ENCODE assay signal across 13 mouse cellular contexts in genomic region chr15:89296465-89296864, GRCm38 (mm10). TPM values are rescaled to one million over a fixed set of nuclear protein-coding genes. Genes with fewer than 3 reads are reported as not detected.
DNase-seq lines count a peak whose midpoint lies in the region; ATAC-seq lines count a peak whose summit lies in the region.
"Had no signal": no experiment of that assay in that cellular context is flagged by ENCODE, and none has a peak within 500 bp of the region (broad histone marks: within the 10 kb centered on the region; RNA-seq: fewer than 3 reads in every experiment).

No protein-coding gene starts in this region.

- H3K36me3 ChIP-seq in kidney, embryonic 15.5 days: peaks cover 93% of the 10 kb centered on the region
- peaks cover 91% of the 10 kb centered on the region for H3K36me3 ChIP-seq in embryonic facial prominence, embryonic 15.5 days

- peak; percentile 43 for DNase-seq in kidney, postnatal 14 days
- DNase-seq in heart, postnatal 25 days (ENCODE audit: low spot score): peak; percentile 27
- DNase-seq in lung, postnatal 36 days: peak; percentile 46
- DNase-seq in layer of hippocampus, adult 8-10 months (ENCODE audit: low spot score in 2 of 2): no peak
- DNase-seq in yolk sac, embryonic 10.5 days (ENCODE audit: low spot score): no peak
- DNase-seq: cerebellum, adult 11-12 months; right cerebral cortex, adult 18-20 months had no signal

- H3K4me3 ChIP-seq in kidney, embryonic 15.5 days (replicated peaks): no peak overlapping the region
- no peak overlapping the region for H3K4me3 ChIP-seq in embryonic facial prominence, embryonic 15.5 days (replicated peaks)
- H3K4me3 ChIP-seq: embryonic facial prominence, embryonic 13.5 days; myocyte had no signal

- no peaks in the 10 kb centered on the region for H3K27me3 ChIP-seq in kidney, embryonic 15.5 days
- H3K27me3 ChIP-seq in embryonic facial prominence, embryonic 15.5 days: no peaks in the 10 kb centered on the region
- H3K27me3 ChIP-seq: embryonic facial prominence, embryonic 13.5 days had no signal

- H3K4me1 ChIP-seq in kidney, embryonic 15.5 days: no peaks in the 10 kb centered on the region
- H3K4me1 ChIP-seq in embryonic facial prominence, embryonic 15.5 days: no peaks in the 10 kb centered on the region
- H3K4me1 ChIP-seq: embryonic facial prominence, embryonic 13.5 days had no signal

- no peak overlapping the region for H3K27ac ChIP-seq in kidney, embryonic 15.5 days
- H3K27ac ChIP-seq in embryonic facial prominence, embryonic 15.5 days (replicated peaks): no peak overlapping the region
- H3K27ac ChIP-seq: embryonic facial prominence, embryonic 13.5 days had no signal

- no peak for ATAC-seq in kidney, embryonic 15.5 days (replicated peaks; ENCODE audit: low FRiP score)
- ATAC-seq in embryonic facial prominence, embryonic 15.5 days (ENCODE audit: insufficient number of reproducible peaks, low FRiP score, low TSS enrichment, low read depth): peak; percentile 25; the same call in 1 of the 2 replicates

- intact Hi-C loops in heart, postnatal 25 days (cut with DNase I): no loop called here

- no peaks in the 10 kb centered on the region for H3K9me3 ChIP-seq in kidney, embryonic 15.5 days (replicated peaks)
- H3K9me3 ChIP-seq in embryonic facial prominence, embryonic 15.5 days (replicated peaks): no peaks in the 10 kb centered on the region
- H3K9me3 ChIP-seq: embryonic facial prominence, embryonic 13.5 days had no signal

- WGBS in kidney, embryonic 15.5 days: 52% methylated on average over 1 of the region's 1 CpGs
- WGBS in embryonic facial prominence, embryonic 15.5 days: 69% methylated on average over 1 of the region's 1 CpGs

- no peak overlapping the region for H3K4me2 ChIP-seq in kidney, embryonic 15.5 days
- H3K4me2 ChIP-seq in embryonic facial prominence, embryonic 15.5 days (replicated peaks): no peak overlapping the region
- H3K4me2 ChIP-seq: embryonic facial prominence, embryonic 13.5 days had no signal

- no peak overlapping the region for H3K9ac ChIP-seq in kidney, embryonic 15.5 days
- H3K9ac ChIP-seq in embryonic facial prominence, embryonic 15.5 days: no peak overlapping the region
- H3K9ac ChIP-seq: embryonic facial prominence, embryonic 13.5 days had no signal

RNA-seq across cellular contexts. Expression of gene Sbf1, which starts 18.6 kb away (rescaled TPM):
- polyA plus RNA-seq in kidney, embryonic 15.5 days (2015; fragmentation: Nextera tagmentation; extraction: Ambion mirVana): 42.6 and 51.4 TPM in 2 replicates
- polyA plus RNA-seq in embryonic facial prominence, embryonic 15.5 days (2015; fragmentation: Nextera tagmentation; extraction: Ambion mirVana): 57.3 and 65.5 TPM in 2 replicates
- total RNA-seq in heart, postnatal 25 days (2021): 10 to 100 TPM; 58.3 to 64.4 TPM
- total RNA-seq in layer of hippocampus, adult 8-10 months (2022): 100 to 1,000 TPM; 317 to 349 (median 325) TPM

RNA-seq across cellular contexts. Expression of gene Adm2, which starts 26.1 kb away (rescaled TPM):
- 0.71 and 0.74 TPM in 2 replicates for polyA plus RNA-seq in kidney, embryonic 15.5 days (2015; fragmentation: Nextera tagmentation; extraction: Ambion mirVana)
- 0.55 and 0.91 TPM in 2 replicates for polyA plus RNA-seq in embryonic facial prominence, embryonic 15.5 days (2015; fragmentation: Nextera tagmentation; extraction: Ambion mirVana)
- total RNA-seq in heart, postnatal 25 days (2021): not detected
- total RNA-seq in layer of hippocampus, adult 8-10 months (2022): not detected
- total RNA-seq: left cerebral cortex, postnatal 10 days had no signal
- polyA plus RNA-seq: embryonic facial prominence, embryonic 13.5 days; stomach, embryonic 14.5 days had no signal

RNA-seq across cellular contexts. Expression of gene Miox, which starts 37.7 kb away (rescaled TPM):
- polyA plus RNA-seq in kidney, embryonic 15.5 days (2015; fragmentation: Nextera tagmentation; extraction: Ambion mirVana): 6.8 and 7.1 TPM in 2 replicates
- not detected in 2 replicates for polyA plus RNA-seq in embryonic facial prominence, embryonic 15.5 days (2015; fragmentation: Nextera tagmentation; extraction: Ambion mirVana)
- total RNA-seq in heart, postnatal 25 days (2021): not detected
- total RNA-seq in layer of hippocampus, adult 8-10 months (2022): not detected
- total RNA-seq: left cerebral cortex, postnatal 10 days had no signal
- polyA plus RNA-seq: embryonic facial prominence, embryonic 13.5 days; stomach, embryonic 14.5 days had no signal

RNA-seq across cellular contexts. Expression of gene Lmf2, which starts 59.0 kb away (rescaled TPM):
- 54.1 and 67.9 TPM in 2 replicates for polyA plus RNA-seq in kidney, embryonic 15.5 days (2015; fragmentation: Nextera tagmentation; extraction: Ambion mirVana)
- 73.0 and 79.9 TPM in 2 replicates for polyA plus RNA-seq in embryonic facial prominence, embryonic 15.5 days (2015; fragmentation: Nextera tagmentation; extraction: Ambion mirVana)
- 10 to 100 TPM; 30.6 to 31.8 TPM for total RNA-seq in heart, postnatal 25 days (2021)
- 10 to 100 TPM; 17.7 to 25.3 (median 21.2) TPM for total RNA-seq in layer of hippocampus, adult 8-10 months (2022)

RNA-seq across cellular contexts. Expression of gene Ncaph2, which starts 59.1 kb away (rescaled TPM):
- polyA plus RNA-seq in kidney, embryonic 15.5 days (2015; fragmentation: Nextera tagmentation; extraction: Ambion mirVana): 147 and 155 TPM in 2 replicates
- polyA plus RNA-seq in embryonic facial prominence, embryonic 15.5 days (2015; fragmentation: Nextera tagmentation; extraction: Ambion mirVana): 150 and 160 TPM in 2 replicates
- total RNA-seq in heart, postnatal 25 days (2021): 10 to 100 TPM; 52.0 to 60.4 TPM
- total RNA-seq in layer of hippocampus, adult 8-10 months (2022): 100 to 1,000 TPM in 2 of 4 experiments, 10 to 100 TPM in 2; 92.2 to 107 (median 97.7) TPM

Comparison
In these comparisons a context has a peak if more than half of its experiments do, and no peak if none do; other contexts are left out.
1. DNase-seq: peak in kidney, postnatal 14 days (single experiment), heart, postnatal 25 days (single experiment) and lung, postnatal 36 days (single experiment); none in layer of hippocampus, adult 8-10 months (0 of 2) and yolk sac, embryonic 10.5 days (single experiment).
2. RNA of gene Sbf1, which starts 18.6 kb away (total RNA-seq): 317 to 349 TPM in layer of hippocampus, adult 8-10 months; 58.3 to 64.4 TPM in heart, postnatal 25 days; every median in the first group is over 4 times any median in the second.